Mouse (Mus musculus) cerebellum, adult 2 months (tissue): ENCODE results near the gene Sgms1.

Source experiments
- CTCF ChIP-seq: fragments of 200-500 bp; IDR thresholded peaks from 2 replicates; pipeline ENCODE4 v1.5.1; 2011; ENCODE audit warnings: low read depth, mild to moderate bottlenecking, control low read depth, low read length, moderate library complexity, borderline replicate concordance; ENCODE audit not compliant: insufficient read depth
- POLR2A ChIP-seq: fragments of 200-500 bp; IDR thresholded peaks from 2 replicates; pipeline ENCODE4 v1.6.1; 2011; ENCODE audit warnings: low read length, control low read depth, borderline replicate concordance; ENCODE audit not compliant: insufficient read depth

- TF ChIP-seq CTCF, result no peak
- no peak for TF ChIP-seq POLR2A
Observed at GRCm38 (mm10) chr19:32308311-32308710, 81.2 kb downstream of the Sgms1 start.
